Mouse (Mus musculus): Measurements from ENCODE around the gene Rasgef1c. TPM values are rescaled to one million over a fixed set of nuclear protein-coding genes. Genes with fewer than 3 reads are reported as not detected.

Rasgef1c gene
- 0.02 TPM in 1 of 2 replicates, not detected in the other for polyA plus RNA-seq (2012; rRNA removed)

DNA sequence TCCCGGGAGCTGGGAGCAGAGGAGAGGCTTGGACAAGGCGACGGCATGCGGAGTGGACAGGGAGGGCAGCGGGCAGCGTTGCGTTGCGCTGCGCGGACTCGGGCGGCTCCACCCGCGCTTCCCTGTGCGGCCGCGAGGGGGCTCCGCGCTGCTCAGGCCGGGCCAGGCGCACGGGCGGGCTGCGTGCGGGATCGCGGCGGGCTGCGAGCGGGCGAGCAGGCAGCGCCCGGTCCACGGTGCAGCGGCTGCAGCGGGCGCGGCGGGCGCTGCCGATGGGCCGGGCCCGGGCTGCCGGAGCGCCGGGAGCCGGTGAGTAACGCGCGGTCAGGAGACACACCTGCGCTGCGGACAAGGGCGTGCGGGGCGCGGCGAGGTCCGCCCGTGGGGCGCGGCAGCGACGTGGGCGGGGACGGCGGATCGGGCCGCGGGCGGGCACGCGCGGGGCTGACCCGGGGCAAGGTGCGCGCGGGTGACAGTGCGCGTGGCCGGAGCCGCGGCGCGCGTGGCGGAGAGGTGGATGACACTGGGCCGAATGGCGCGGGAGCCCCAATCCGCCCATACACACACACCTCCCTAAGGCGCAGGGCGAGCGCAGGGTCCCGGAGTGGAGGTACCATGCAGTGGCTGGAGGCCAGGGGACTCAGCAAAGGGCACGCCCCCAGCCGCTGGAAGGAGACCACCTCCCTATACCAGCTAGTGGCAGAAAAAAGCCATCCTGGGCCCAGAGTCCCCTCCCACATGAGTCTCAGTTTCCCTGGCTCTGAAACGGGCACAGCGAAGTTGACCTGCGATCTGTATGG lies at the start of gene Rasgef1c:
TSS of gene Rasgef1c (plus strand) at position 177 of the 800 bp plus-strand sequence.

DNA sequence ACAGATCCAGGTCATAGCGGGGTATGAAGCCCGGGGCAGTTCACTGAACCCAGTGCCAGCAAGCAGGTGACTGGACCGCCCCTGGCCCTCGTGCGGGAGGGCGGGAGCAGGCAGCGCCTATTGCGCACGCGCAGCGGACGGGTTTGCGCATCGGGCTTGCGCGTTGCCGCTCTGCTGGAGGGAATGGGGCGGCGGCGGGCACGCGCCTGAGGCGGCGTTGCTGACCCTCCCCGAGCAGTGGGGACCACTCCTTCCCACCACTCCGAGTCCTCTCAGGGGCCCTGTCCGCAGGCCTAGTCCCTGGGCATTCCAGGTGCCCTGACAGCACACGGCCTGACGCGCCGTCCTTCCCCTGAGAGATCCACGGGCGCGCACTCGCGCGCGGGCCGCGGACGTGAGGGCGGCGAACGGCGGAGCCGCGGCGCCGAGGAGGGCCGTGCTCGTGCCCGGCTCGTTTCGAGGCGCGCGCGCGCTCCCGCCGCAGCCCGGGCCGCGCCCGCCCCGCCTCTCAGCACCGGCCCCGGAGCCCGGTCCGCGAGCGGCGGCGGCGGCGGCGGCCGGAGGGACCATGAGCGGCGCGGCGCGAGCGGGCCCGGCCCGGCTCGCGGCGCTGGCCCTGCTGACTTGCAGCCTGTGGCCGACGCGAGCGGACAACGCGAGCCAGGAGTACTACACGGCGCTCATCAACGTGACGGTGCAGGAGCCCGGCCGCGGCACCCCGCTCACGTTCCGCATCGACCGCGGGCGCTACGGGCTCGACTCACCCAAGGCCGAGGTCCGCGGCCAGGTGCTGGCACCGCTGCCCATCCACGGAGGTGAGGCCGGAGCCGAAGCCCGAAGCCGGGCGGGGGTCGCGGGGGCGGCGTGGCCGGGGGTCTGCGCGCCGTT lies 123.4 kb downstream of the Rasgef1c start, which contains the start of gene Rnf130:
TSS of gene Rnf130 (plus strand) at position 514 of the 888 bp plus-strand sequence.

Other genes with a start within 250 kb of the Rasgef1c start
- 0.09 and 0.10 TPM in 2 replicates for gene Scgb3a1, start 238.2 kb upstream of the Rasgef1c start, polyA plus RNA-seq (2012; rRNA removed)
- gene Cnot6, start 189.1 kb upstream of the Rasgef1c start, polyA plus RNA-seq (2012; rRNA removed) = 14.4 and 14.9 TPM in 2 replicates
- gene Gfpt2, start 107.7 kb upstream of the Rasgef1c start, polyA plus RNA-seq (2012; rRNA removed) = 0.47 and 0.52 TPM in 2 replicates
- 12.1 and 13.0 TPM in 2 replicates for gene Mapk9, start 55.1 kb upstream of the Rasgef1c start, polyA plus RNA-seq (2012; rRNA removed)
- gene Rnf130, start 123.5 kb downstream of the Rasgef1c start, polyA plus RNA-seq (2012; rRNA removed) = 35.9 and 36.9 TPM in 2 replicates
- gene Tbc1d9b, start 229.6 kb downstream of the Rasgef1c start, polyA plus RNA-seq (2012; rRNA removed) = 10.8 and 12.4 TPM in 2 replicates

Measured in liver, embryonic 18 days (tissue).